Mouse (Mus musculus) lung, embryonic 14.5 days (tissue): ENCODE results near the gene Fam20c. TPM values are rescaled to one million over a fixed set of nuclear protein-coding genes. Genes with fewer than 3 reads are reported as not detected.
A peak's percentile ranks its signal among the peaks of the same experiment; 100 is the strongest.

Experiments used
- ATAC-seq: fragments of 200-750 bp; cut with Nextera tagmentation; 2 replicates; pipeline ENCODE4 v1.8.0; 2017; ENCODE audit warnings: mild to moderate bottlenecking, moderate TSS enrichment, moderate library complexity; ENCODE audit not compliant: insufficient read depth
- DNase-seq: peaks from one replicate; pipeline ENCODE4 v3.0.0-alpha.2; 2015
- H3K27ac ChIP-seq: fragments of 300-500 bp; sonication (generic); 2 replicates; pipeline ENCODE4 v1.5.1; 2014; ENCODE audit warnings: low read depth, mild to moderate bottlenecking, moderate library complexity
- H3K27me3 ChIP-seq: fragments of 300-500 bp; sonication (generic); 2 replicates; pipeline ENCODE4 v1.6.1; 2014; ENCODE audit warnings: low read length, control low read depth; ENCODE audit not compliant: insufficient read depth
- H3K36me3 ChIP-seq: fragments of 300-500 bp; sonication (generic); 2 replicates; pipeline ENCODE4 v1.6.1; 2014; ENCODE audit warnings: control low read depth; ENCODE audit not compliant: insufficient read depth
- H3K4me1 ChIP-seq: fragments of 300-500 bp; sonication (generic); 2 replicates; pipeline ENCODE4 v1.6.1; 2014; ENCODE audit warnings: antibody characterized with exemption, control low read depth; ENCODE audit not compliant: insufficient read depth
- H3K4me2 ChIP-seq: fragments of 300-500 bp; sonication (generic); 2 replicates; pipeline ENCODE4 v1.6.1; 2014; ENCODE audit warnings: mild to moderate bottlenecking
- H3K4me3 ChIP-seq: fragments of 300-500 bp; sonication (generic); 2 replicates; pipeline ENCODE4 v1.5.1; 2014; ENCODE audit warnings: low read depth, low read length
- H3K9ac ChIP-seq: fragments of 300-500 bp; sonication (generic); 2 replicates; pipeline ENCODE4 v1.6.1; 2014
- H3K9me3 ChIP-seq: fragments of 300-500 bp; sonication (generic); 2 replicates; pipeline ENCODE4 v1.6.1; 2016; ENCODE audit warnings: low read depth, low read length, control low read depth
- CTCF ChIP-seq: IDR thresholded peaks from 2 replicates; pipeline ENCODE4 v1.5.1; 2016; ENCODE audit warnings: antibody characterized with exemption, low read depth
- WGBS: fragments of 180-500 bp; shearing (Covaris S2); extraction: QIAGEN DNeasy Blood & Tissue Kit; methylation state at CpG from one replicate; pipeline ENCODE4 v1.1.7; 2014; 5-methylcytosine and 5-hydroxymethylcytosine counted together
- polyA plus RNA-seq: library from polyadenylated mRNA; unstranded; fragments of >200 nt; fragmentation: Nextera tagmentation; extraction: Ambion mirVana; gene quantifications from 2 replicates; pipeline ENCODE4 v1.2.1, GENCODE M21; 2014

Fam20c gene
- polyA plus RNA-seq, 1 experiment from 2014 or later, result 8.4 TPM

DNA sequence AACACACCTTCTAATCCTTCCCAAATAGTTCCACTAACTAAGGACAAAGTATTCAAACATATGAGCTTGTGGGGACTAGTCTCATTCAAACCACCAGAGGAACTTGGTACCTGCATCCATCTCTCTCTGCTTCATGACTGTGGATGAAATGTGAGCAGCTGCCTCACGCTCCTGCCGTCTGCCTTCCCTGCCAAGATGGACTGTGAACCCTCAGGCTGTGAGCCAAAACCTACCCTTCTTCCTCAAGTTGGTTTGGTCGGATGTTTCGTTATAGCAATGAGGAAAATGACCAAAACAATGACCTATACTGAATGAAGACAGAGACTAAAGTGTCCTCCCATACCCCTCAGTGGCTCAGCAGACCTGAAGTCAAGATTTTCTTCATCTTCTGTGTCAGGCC lies 86.7 kb downstream of the Fam20c start:
- ATAC-seq, result no peak
- Histone ChIP-seq H3K9me3 (no peaks in the 10 kb centered on the region), H3K4me2 (no peak overlapping the region), H3K4me3 (no peak overlapping the region), H3K4me1 (no peaks in the 10 kb centered on the region), H3K9ac (no peak overlapping the region), H3K27ac (no peak overlapping the region), H3K36me3 (no peaks in the 10 kb centered on the region), H3K27me3 (no peaks in the 10 kb centered on the region)
- 93% methylated on average over 4 of the region's 4 CpGs for WGBS
- TF ChIP-seq CTCF, result no peak
- no peak for DNase-seq

DNA sequence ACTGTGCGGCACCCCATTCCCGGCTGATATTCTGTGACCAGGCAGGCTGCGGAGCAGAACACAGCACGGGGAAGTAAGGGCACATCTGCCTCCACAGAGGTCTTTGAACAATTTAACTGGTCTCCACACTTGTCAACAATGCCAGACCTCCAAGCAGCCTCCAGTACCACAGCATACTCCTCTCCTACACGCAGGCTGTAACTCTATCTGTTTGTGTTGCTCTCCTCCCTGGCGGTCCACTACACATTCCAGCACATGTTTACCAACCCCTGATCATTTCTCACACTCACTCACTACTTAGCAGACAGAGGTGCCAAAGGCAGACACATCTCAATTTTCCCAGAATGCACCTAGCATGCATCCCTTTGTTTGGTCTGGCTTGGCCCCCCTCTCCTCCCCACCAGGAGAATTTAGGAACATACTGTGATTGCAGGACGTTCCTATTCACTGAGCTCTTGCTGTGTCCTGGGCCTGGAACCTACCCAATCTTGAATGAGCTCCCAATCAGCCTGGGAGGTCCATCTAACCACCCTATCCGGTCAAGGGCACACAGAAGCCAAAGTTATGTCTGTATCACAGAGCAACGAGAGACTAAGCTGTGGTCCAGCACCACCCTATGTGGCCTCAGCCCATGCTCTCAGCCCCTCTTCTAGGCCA lies 89.0 kb downstream of the Fam20c start:
- WGBS, result 50% methylated on average over 9 of the region's 9 CpGs
- no peaks in the 10 kb centered on the region for H3K27me3 ChIP-seq
- H3K27ac ChIP-seq, result no peak overlapping the region
- ATAC-seq, result peak; percentile 33; the same call in 1 of the 2 replicates
- no peak overlapping the region for H3K4me2 ChIP-seq
- H3K4me3 ChIP-seq, result no peak overlapping the region
- no peak overlapping the region for H3K9ac ChIP-seq
- H3K36me3 ChIP-seq, result no peaks in the 10 kb centered on the region
- no peaks in the 10 kb centered on the region for H3K9me3 ChIP-seq
- DNase-seq, result no peak
- H3K4me1 ChIP-seq, result no peaks in the 10 kb centered on the region
- TF ChIP-seq CTCF, result no peak

DNA sequence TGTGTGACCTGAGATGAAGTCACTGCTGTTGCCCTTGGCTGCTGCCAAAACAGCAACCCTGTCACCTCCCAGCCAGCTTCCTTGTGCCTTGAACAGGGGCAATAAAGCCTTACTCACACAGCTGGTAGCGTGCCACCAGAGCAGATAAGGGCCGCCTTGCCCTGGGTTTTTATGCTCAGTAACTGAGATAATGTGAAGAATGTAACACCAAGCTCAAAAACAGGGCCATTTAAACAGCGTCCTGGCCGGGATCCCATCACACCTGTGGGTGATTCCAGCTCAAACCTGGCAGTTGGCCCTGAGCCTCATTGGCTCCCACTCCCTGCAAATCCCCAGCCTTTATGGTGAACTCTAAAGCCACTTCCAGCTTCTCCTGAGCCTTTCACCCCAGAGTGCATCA lies 92.2 kb downstream of the Fam20c start:
- 57% methylated on average over 4 of the region's 4 CpGs for WGBS

DNA sequence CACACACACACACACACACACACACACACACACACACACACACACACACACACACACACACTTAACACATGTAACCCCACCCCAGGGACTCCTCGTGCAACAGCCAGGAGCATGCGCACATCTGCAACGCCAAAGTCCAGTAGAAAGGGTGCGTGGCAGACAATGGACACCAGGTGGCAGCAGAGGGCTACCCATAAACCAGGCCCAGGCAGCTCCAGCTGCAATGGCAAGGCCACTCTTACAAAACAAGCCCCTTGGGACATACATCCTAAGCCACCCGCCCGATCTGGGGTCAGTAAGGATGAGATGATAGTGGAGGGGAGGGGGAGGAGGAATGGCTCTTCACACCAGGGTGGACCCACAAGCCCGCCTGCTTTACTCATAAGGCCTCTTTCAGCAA lies 93.8 kb downstream of the Fam20c start:
- H3K4me3 ChIP-seq, result no peak overlapping the region
- no peak overlapping the region for H3K27ac ChIP-seq
- 5% methylated on average over 7 of the region's 7 CpGs for WGBS
- DNase-seq (peak; percentile 95), ATAC-seq (peak; percentile 76)
- H3K36me3 ChIP-seq, result no peaks in the 10 kb centered on the region
- no peak overlapping the region for H3K4me2 ChIP-seq
- no peaks in the 10 kb centered on the region for H3K9me3 ChIP-seq
- H3K9ac ChIP-seq, result no peak overlapping the region
- TF ChIP-seq CTCF, result peak; percentile 99
- H3K4me1 ChIP-seq, result no peaks in the 10 kb centered on the region
- H3K27me3 ChIP-seq, result no peaks in the 10 kb centered on the region

More for the DNA sequence above, 92.2 kb downstream of the Fam20c start:
- TF ChIP-seq CTCF, result no peak
- no peak for ATAC-seq
- Histone ChIP-seq H3K9me3 (no peaks in the 10 kb centered on the region), H3K9ac (no peak overlapping the region), H3K4me2 (no peak overlapping the region), H3K4me3 (no peak overlapping the region), H3K4me1 (no peaks in the 10 kb centered on the region), H3K27me3 (no peaks in the 10 kb centered on the region), H3K27ac (no peak overlapping the region), H3K36me3 (no peaks in the 10 kb centered on the region)
- no peak for DNase-seq

DNA sequence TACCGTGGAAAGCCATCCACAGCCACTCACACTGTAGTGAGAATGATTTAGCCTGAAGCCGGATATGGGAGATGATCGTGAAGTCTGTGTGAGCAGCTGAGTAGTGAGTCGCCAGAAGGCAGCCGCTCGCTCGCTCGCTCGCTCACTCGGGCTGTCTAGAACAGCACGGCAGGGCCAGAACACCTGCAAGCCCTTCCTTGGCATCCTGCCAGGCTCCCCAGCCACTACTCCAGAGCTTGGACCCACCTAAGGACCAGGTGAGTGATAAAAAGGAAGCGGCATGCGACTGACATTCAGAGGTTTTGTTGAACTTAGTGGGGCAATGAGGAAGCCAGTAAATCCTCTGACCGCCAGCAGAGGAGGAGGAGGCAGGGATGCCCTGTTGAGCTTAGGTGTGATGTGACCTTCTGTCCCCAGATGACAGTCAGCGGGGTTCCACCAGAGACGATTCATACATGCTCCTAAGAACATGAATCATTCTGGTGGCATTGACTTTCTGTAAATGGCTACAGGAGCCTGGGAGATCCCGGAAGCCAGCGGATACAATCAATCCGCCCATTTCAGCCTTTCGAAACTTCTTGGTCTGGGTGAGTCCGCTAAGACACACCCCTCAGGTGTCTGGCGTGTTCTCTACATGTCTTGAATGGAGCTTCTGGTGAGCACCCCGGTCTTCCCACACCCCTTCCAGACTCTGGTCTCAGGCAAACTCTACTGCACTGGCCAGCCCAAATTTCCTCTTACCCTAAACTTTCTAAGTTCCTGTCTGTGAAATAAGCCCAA lies 95.6 kb downstream of the Fam20c start:
- no peaks in the 10 kb centered on the region for H3K27me3 ChIP-seq
- peak; percentile 35 for DNase-seq
- 53% methylated on average over 23 of the region's 23 CpGs for WGBS

DNA sequence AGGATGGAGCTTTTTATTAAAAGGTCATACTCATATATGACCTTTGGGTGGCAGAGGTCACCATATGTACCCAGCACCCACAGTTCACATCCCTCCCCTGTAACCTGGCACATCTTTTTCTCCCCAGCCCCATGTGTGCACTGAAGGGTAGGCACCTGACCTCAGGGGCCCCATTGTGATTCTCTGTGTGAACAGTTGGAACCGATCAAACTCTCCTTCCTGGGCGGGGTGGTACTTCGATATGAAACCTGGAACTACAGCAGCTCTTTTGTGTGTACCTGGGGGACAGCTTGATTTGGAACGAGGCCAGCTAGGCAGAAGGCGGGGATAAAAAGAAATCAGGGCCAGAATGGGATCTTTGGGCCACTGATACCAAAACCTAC lies 96.1 kb downstream of the Fam20c start:
- WGBS, result 68% methylated on average over 5 of the region's 5 CpGs
- H3K36me3 ChIP-seq, result no peaks in the 10 kb centered on the region

More for the DNA sequence above, 95.6 kb downstream of the Fam20c start:
- no peak overlapping the region for H3K4me3 ChIP-seq
- TF ChIP-seq CTCF, result no peak
- no peak for ATAC-seq
- H3K36me3 ChIP-seq, result no peaks in the 10 kb centered on the region
- no peak overlapping the region for H3K27ac ChIP-seq
- no peak overlapping the region for H3K4me2 ChIP-seq
- H3K9ac ChIP-seq, result no peak overlapping the region
- H3K9me3 ChIP-seq, result no peaks in the 10 kb centered on the region
- H3K4me1 ChIP-seq, result no peaks in the 10 kb centered on the region

DNA sequence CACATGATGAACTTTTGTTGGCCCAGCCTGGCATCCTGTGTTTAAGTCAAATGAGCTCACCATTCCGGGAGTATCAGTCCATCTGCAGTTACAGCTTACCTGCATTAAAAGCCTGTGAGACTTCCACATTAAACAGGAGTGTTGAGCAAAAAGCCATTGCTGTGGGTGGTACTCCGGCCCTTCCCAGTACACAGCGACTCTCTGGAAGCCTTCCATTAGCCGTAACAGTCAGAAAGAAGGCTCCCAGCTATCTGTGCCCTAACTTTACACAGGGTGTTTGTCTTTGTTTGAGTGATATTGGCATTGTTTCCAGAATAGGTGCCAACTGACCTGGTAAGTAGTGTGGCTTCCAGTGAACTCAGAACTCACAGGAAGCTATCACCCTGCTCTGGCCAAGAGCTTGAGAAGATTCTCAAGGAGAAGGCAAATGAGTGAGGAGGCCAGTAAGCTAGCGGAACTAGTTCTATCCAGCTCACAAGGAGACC lies 97.0 kb downstream of the Fam20c start:
- no peak for DNase-seq
- 82% methylated on average over 5 of the region's 5 CpGs for WGBS
- no peak for TF ChIP-seq CTCF
- Histone ChIP-seq H3K4me1 (no peaks in the 10 kb centered on the region), H3K9me3 (no peaks in the 10 kb centered on the region), H3K27me3 (no peaks in the 10 kb centered on the region), H3K36me3 (no peaks in the 10 kb centered on the region), H3K27ac (no peak overlapping the region), H3K4me2 (no peak overlapping the region), H3K4me3 (no peak overlapping the region), H3K9ac (no peak overlapping the region)
- no peak for ATAC-seq

More for the DNA sequence above, 96.1 kb downstream of the Fam20c start:
- Histone ChIP-seq H3K27ac (no peak overlapping the region), H3K4me3 (no peak overlapping the region), H3K9ac (no peak overlapping the region), H3K4me2 (no peak overlapping the region), H3K4me1 (no peaks in the 10 kb centered on the region), H3K27me3 (no peaks in the 10 kb centered on the region), H3K9me3 (no peaks in the 10 kb centered on the region)
- no peak for DNase-seq
- no peak for ATAC-seq
- no peak for TF ChIP-seq CTCF
